Mouse (Mus musculus) lung, embryonic 15.5 days (tissue): ENCODE data around the gene St6galnac4. TPM values are rescaled to one million over a fixed set of nuclear protein-coding genes. Genes with fewer than 3 reads are reported as not detected.

Experiments used
- ATAC-seq: fragments of 200-750 bp; cut with Nextera tagmentation; 2 replicates; pipeline ENCODE4 v1.8.0; 2017; ENCODE audit warnings: moderate number of reproducible peaks, borderline replicate concordance; ENCODE audit not compliant: low FRiP score, low TSS enrichment; ENCODE audit errors: extremely low read depth
- H3K27ac ChIP-seq: fragments of 300-500 bp; sonication (generic); 2 replicates; pipeline ENCODE4 v1.5.1; 2015; ENCODE audit warnings: moderate library complexity, mild to moderate bottlenecking, inconsistent platforms
- H3K27me3 ChIP-seq: fragments of 300-500 bp; sonication (generic); 2 replicates; pipeline ENCODE4 v1.6.1; 2015; ENCODE audit warnings: inconsistent platforms
- H3K36me3 ChIP-seq: fragments of 300-500 bp; sonication (generic); 2 replicates; pipeline ENCODE4 v1.6.1; 2015; ENCODE audit warnings: inconsistent platforms
- H3K4me1 ChIP-seq: fragments of 300-500 bp; sonication (generic); 2 replicates; pipeline ENCODE4 v1.6.1; 2015; ENCODE audit warnings: inconsistent platforms
- H3K4me2 ChIP-seq: fragments of 300-500 bp; sonication (generic); 2 replicates; pipeline ENCODE4 v1.6.1; 2015; ENCODE audit warnings: inconsistent platforms, mild to moderate bottlenecking, moderate library complexity
- H3K4me3 ChIP-seq: fragments of 300-500 bp; sonication (generic); 2 replicates; pipeline ENCODE4 v1.5.1; 2015; ENCODE audit warnings: mild to moderate bottlenecking, inconsistent platforms
- H3K9ac ChIP-seq: fragments of 300-500 bp; sonication (generic); 2 replicates; pipeline ENCODE4 v1.6.1; 2015; ENCODE audit warnings: inconsistent platforms
- H3K9me3 ChIP-seq: fragments of 300-500 bp; sonication (generic); 2 replicates; pipeline ENCODE4 v1.6.1; 2016; ENCODE audit warnings: inconsistent platforms
- WGBS: fragments of 180-500 bp; shearing (Covaris S2); methylation state at CpG from one replicate; pipeline ENCODE4 v1.1.7; 2015; 5-methylcytosine and 5-hydroxymethylcytosine counted together
- polyA plus RNA-seq: library from polyadenylated mRNA; unstranded; fragments of >200 nt; fragmentation: Nextera tagmentation; extraction: Ambion mirVana; gene quantifications from 2 replicates; pipeline ENCODE4 v1.2.1, GENCODE M21; 2015

Gene St6galnac4
- polyA plus RNA-seq, result 25.9 and 26.1 TPM in 2 replicates

DNA sequence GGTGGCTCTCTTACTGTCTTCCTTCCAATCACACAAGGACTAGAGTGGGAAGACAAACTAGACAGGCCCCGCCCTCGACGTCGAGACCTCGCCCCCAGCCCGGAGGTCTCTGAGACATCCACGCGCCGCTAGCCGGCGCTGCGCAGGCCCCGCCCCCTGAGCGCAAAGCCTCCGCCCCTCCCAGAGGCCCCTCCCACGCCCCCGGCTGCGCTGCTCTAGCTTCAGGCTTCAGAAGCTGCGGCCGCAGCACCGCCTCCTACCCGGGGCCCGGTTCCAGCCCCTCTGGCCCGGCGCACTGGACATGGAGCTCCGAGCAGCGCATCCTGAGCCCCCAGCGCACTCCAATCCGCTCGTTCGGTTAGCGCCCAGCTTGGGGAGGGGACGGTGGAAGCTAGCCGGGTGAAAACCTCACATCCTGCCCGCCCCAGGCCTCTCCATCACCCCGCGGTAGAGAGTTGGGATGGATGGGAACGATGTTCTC lies at the start of gene St6galnac4:
Gene St6galnac4, plus strand, starts transcription at position 225 of the 481 bp plus-strand sequence.
- ATAC-seq, result peak; percentile 86
- WGBS, result under 1% methylated on average over 37 of the region's 38 CpGs

GRCm38 (mm10) chr2:32537360-32537905 lies 49.5 kb upstream of the St6galnac4 start:
- no peaks in the 10 kb centered on the region for H3K36me3 ChIP-seq
- no peaks in the 10 kb centered on the region for H3K27me3 ChIP-seq
- peak overlapping the region; percentile 87 for H3K9ac ChIP-seq
- H3K4me1 ChIP-seq, result peaks cover 84% of the 10 kb centered on the region
- H3K27ac ChIP-seq, result peak overlapping the region; percentile 98
- H3K4me3 ChIP-seq, result peak overlapping the region; percentile 67
- WGBS, result 6% methylated on average over 9 of the region's 9 CpGs
- no peaks in the 10 kb centered on the region for H3K9me3 ChIP-seq
- H3K4me2 ChIP-seq, result peak overlapping the region; percentile 77
- no peak for ATAC-seq

More for the DNA sequence above, at the start of gene St6galnac4:
- Histone ChIP-seq H3K36me3 (no peaks in the 10 kb centered on the region), H3K9me3 (no peaks in the 10 kb centered on the region), H3K9ac (peak within 1 kb of the TSS; percentile 53), H3K4me3 (peak within 1 kb of the TSS; percentile 55), H3K4me1 (peaks cover 34% of the 10 kb centered on the region), H3K4me2 (peak within 1 kb of the TSS; percentile 73), H3K27ac (peak within 1 kb of the TSS; percentile 18), H3K27me3 (no peaks in the 10 kb centered on the region; the same call in 1 of the 2 replicates)

DNA sequence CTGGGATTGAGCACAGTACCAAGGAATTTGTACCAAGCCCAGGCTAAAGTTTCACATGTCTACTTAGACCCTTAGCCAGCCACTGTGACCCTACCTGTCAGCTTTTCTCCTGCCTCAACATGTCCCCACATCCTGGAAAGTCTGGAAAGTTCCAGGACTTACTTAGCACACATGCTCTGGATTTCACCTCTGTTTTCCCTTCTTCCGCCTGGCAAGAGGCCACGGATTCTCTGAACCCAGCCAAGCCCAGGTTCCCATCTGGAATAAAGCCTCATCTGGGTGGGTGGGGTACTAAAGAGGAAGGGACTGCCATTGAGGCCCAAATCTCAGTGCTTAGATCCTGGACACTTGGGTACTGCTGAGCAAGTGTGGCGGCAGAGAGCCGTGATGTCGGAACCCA lies 49.0 kb upstream of the St6galnac4 start:
- Histone ChIP-seq H3K27me3 (no peaks in the 10 kb centered on the region), H3K27ac (peak overlapping the region; percentile 98), H3K4me2 (peak overlapping the region; percentile 77), H3K9ac (peak overlapping the region; percentile 87), H3K9me3 (no peaks in the 10 kb centered on the region), H3K36me3 (no peaks in the 10 kb centered on the region), H3K4me3 (peak overlapping the region; percentile 67), H3K4me1 (peaks cover 87% of the 10 kb centered on the region)
- 54% methylated on average over 5 of the region's 5 CpGs for WGBS
- no peak for ATAC-seq

GRCm38 (mm10) chr2:32538461-32538860 lies 48.4 kb upstream of the St6galnac4 start:
- Histone ChIP-seq H3K4me1 (peaks cover 84% of the 10 kb centered on the region), H3K4me3 (peak overlapping the region; percentile 67), H3K27me3 (no peaks in the 10 kb centered on the region), H3K36me3 (no peaks in the 10 kb centered on the region), H3K9me3 (no peaks in the 10 kb centered on the region), H3K4me2 (peak overlapping the region; percentile 77), H3K27ac (peak overlapping the region; percentile 98), H3K9ac (no peak overlapping the region)
- WGBS, result 47% methylated on average over 4 of the region's 4 CpGs
- ATAC-seq, result no peak

- Histone ChIP-seq H3K27ac (peak overlapping the region; percentile 98), H3K4me2 (peak overlapping the region; percentile 77), H3K9ac (no peak overlapping the region), H3K4me3 (no peak overlapping the region), H3K27me3 (no peaks in the 10 kb centered on the region), H3K9me3 (no peaks in the 10 kb centered on the region), H3K36me3 (no peaks in the 10 kb centered on the region), H3K4me1 (peaks cover 74% of the 10 kb centered on the region)
- 53% methylated on average over 14 of the region's 14 CpGs for WGBS
- no peak for ATAC-seq
Measured at GRCm38 (mm10) chr2:32539452-32539981, 47.4 kb upstream of the St6galnac4 start.

- Histone ChIP-seq H3K4me1 (peaks cover 67% of the 10 kb centered on the region), H3K36me3 (no peaks in the 10 kb centered on the region), H3K27ac (no peak overlapping the region), H3K9me3 (no peaks in the 10 kb centered on the region), H3K27me3 (no peaks in the 10 kb centered on the region), H3K9ac (no peak overlapping the region), H3K4me3 (no peak overlapping the region), H3K4me2 (no peak overlapping the region)
- no peak for ATAC-seq
- WGBS, result 86% methylated on average over 2 of the region's 2 CpGs
Measured at GRCm38 (mm10) chr2:32541333-32541908, 45.5 kb upstream of the St6galnac4 start.

GRCm38 (mm10) chr2:32541986-32542573 lies 44.8 kb upstream of the St6galnac4 start:
- ATAC-seq, result no peak

GRCm38 (mm10) chr2:32543031-32543449 lies 43.9 kb upstream of the St6galnac4 start:
- ATAC-seq, result no peak
- Histone ChIP-seq H3K4me3 (no peak overlapping the region), H3K36me3 (no peaks in the 10 kb centered on the region), H3K27me3 (no peaks in the 10 kb centered on the region), H3K4me1 (peaks cover 51% of the 10 kb centered on the region), H3K4me2 (no peak overlapping the region), H3K9me3 (no peaks in the 10 kb centered on the region), H3K9ac (no peak overlapping the region), H3K27ac (no peak overlapping the region)
- WGBS, result 56% methylated on average over 3 of the region's 3 CpGs

More at GRCm38 (mm10) chr2:32541986-32542573, 44.8 kb upstream of the St6galnac4 start:
- Histone ChIP-seq H3K27ac (no peak overlapping the region), H3K9ac (no peak overlapping the region), H3K27me3 (no peaks in the 10 kb centered on the region), H3K4me2 (no peak overlapping the region), H3K9me3 (no peaks in the 10 kb centered on the region), H3K36me3 (no peaks in the 10 kb centered on the region), H3K4me3 (no peak overlapping the region), H3K4me1 (peaks cover 60% of the 10 kb centered on the region)
- WGBS, result 80% methylated on average over 4 of the region's 4 CpGs

- Histone ChIP-seq H3K36me3 (no peaks in the 10 kb centered on the region), H3K4me3 (no peak overlapping the region), H3K9me3 (no peaks in the 10 kb centered on the region), H3K27ac (no peak overlapping the region), H3K4me2 (no peak overlapping the region), H3K9ac (no peak overlapping the region), H3K27me3 (no peaks in the 10 kb centered on the region), H3K4me1 (peaks cover 22% of the 10 kb centered on the region)
- no peak for ATAC-seq
- 88% methylated on average over 1 of the region's 1 CpGs for WGBS
Measured at GRCm38 (mm10) chr2:32546951-32547350, 39.9 kb upstream of the St6galnac4 start.

DNA sequence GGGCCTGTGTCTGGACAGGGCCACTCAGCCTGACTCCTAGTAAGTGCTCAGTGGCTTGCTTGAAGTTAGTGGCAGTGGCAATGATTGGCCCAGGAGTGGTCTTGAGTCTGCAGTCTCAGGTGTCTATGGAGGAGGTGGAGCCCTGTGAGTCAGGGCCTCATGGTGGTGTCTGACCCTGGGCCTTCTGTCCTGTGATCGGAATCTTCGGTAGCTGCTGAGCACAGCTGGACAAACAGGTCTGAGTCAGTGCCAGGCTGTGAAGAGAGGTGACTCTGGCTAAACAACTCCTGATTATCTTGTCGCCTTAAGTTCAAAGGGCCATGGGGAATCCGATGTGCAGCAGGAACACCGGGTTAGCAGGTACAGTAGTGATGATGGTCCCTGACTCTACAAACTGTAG lies 39.5 kb upstream of the St6galnac4 start:
- H3K27me3 ChIP-seq, result no peaks in the 10 kb centered on the region
- no peak overlapping the region for H3K4me3 ChIP-seq
- H3K9me3 ChIP-seq, result no peaks in the 10 kb centered on the region
- no peak overlapping the region for H3K27ac ChIP-seq
- H3K4me2 ChIP-seq, result no peak overlapping the region
- no peak for ATAC-seq
- H3K4me1 ChIP-seq, result peaks cover 17% of the 10 kb centered on the region
- WGBS, result 58% methylated on average over 5 of the region's 5 CpGs
- H3K9ac ChIP-seq, result no peak overlapping the region
- no peaks in the 10 kb centered on the region for H3K36me3 ChIP-seq

DNA sequence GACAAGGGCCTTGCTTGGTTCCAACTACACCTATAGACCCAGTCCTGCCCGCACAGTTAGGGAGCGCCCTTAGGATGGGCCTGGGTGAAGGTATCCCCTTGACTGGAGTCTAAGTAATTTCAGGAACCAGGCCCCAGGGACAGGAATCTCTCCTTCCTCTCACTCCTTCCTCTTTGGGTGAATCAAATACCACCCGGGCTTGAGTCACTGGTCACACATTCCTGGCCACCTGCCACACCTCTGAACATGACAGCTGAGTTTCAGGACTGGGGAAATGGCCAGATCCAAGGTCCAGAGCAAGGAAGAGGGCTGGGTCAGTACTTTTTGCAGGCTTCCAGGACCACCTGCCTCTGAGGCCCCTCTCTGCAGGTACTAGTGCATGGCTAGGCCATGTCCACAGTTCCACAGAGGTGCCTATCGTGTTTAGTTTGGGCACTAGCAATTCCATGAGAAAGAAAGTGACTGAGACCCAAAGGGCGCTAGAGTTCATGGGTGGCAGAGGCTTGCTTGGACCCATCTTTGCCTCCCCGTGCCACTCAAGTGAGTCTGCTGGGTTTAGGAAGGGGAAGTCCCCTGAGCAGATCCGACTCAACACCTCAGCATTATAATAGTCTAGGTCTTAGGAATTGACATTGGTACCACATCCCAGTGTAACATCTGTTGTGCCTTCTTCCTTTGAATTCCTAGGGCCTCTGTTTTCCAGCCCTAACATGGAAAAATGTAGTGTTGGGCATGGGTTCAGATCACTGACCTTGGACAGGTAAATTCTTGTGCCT lies 38.7 kb upstream of the St6galnac4 start:
- H3K36me3 ChIP-seq, result no peaks in the 10 kb centered on the region
- no peak overlapping the region for H3K27ac ChIP-seq
- no peaks in the 10 kb centered on the region for H3K27me3 ChIP-seq
- no peak overlapping the region for H3K4me3 ChIP-seq
- H3K4me2 ChIP-seq, result no peak overlapping the region
- no peaks in the 10 kb centered on the region for H3K9me3 ChIP-seq
- 81% methylated on average over 7 of the region's 7 CpGs for WGBS
- H3K4me1 ChIP-seq, result peaks cover 10% of the 10 kb centered on the region; the same call in 1 of the 2 replicates
- no peak overlapping the region for H3K9ac ChIP-seq
- no peak for ATAC-seq
